Mouse (Mus musculus): ENCODE measurements around the gene Chrdl2. TPM values are rescaled to one million over a fixed set of nuclear protein-coding genes. Genes with fewer than 3 reads are reported as not detected.

The Chrdl2 gene
- polyA plus RNA-seq, 1 experiment from 2014 or later: 0.23 TPM

- TF ChIP-seq CTCF (IDR thresholded peaks at IDR 0.05): no peak
- in situ Hi-C loops (cut with MboI; ENCODE audit: low pct_unique_long_range_greater_than_20kb): loop anchor here (5.0 kb wide), 1 partner anchor 109 kb away; no protein-coding TSS in a partner anchor
- DNase-seq (ENCODE audit: low read depth, low spot score) (no peak), ATAC-seq (no peak)
- ChIA-PET POLR2A (no interaction called here), CTCF (interaction anchor here (1.3 to 3.4 kb wide), 7 partner anchors 20 to 100 kb away, joined by 3 to 15 read pairs (median 5); no protein-coding TSS in a partner anchor)
- H3K27me3 ChIP-seq: peaks cover 27% of the 10 kb centered on the region
Observed at GRCm38 (mm10) chr7:100008765-100009164, 2.8 kb downstream of the Chrdl2 start.

GRCm38 (mm10) chr7:100009640-100010039 is 3.7 kb downstream of the Chrdl2 start:
- ATAC-seq (no peak), DNase-seq (ENCODE audit: low read depth, low spot score) (no peak)
- TF ChIP-seq CTCF (IDR thresholded peaks at IDR 0.05): peak; percentile 94
- ChIA-PET CTCF (interaction anchor here (1.0 to 3.4 kb wide), 13 partner anchors 11 to 107 kb away, joined by 3 to 15 read pairs (median 5); no protein-coding TSS in a partner anchor), POLR2A (no interaction called here)
- peaks cover 27% of the 10 kb centered on the region for H3K27me3 ChIP-seq
- in situ Hi-C loops (cut with MboI; ENCODE audit: low pct_unique_long_range_greater_than_20kb): loop anchor here (5.0 kb wide), 1 partner anchor 108 kb away; no protein-coding TSS in a partner anchor

- in situ Hi-C loops (cut with MboI; ENCODE audit: low pct_unique_long_range_greater_than_20kb): no loop called here
- H3K27me3 ChIP-seq: peaks cover 19% of the 10 kb centered on the region
- DNase-seq (ENCODE audit: low read depth, low spot score) (no peak), ATAC-seq (no peak)
- no peak for TF ChIP-seq CTCF (IDR thresholded peaks at IDR 0.05)
- POLR2A ChIA-PET: interaction anchor here (1.2 kb wide), 1 partner anchor 35 kb away, joined by 3 read pairs; no protein-coding TSS in a partner anchor
- CTCF ChIA-PET: interaction anchor here (1.9 to 3.4 kb wide), 3 partner anchors 20 to 96 kb away, joined by 6 to 14 read pairs (median 7); no protein-coding TSS in a partner anchor
Observed at GRCm38 (mm10) chr7:100010711-100011110, 4.7 kb downstream of the Chrdl2 start.

- DNase-seq (ENCODE audit: low read depth, low spot score) (no peak), ATAC-seq (no peak)
- ChIA-PET CTCF (interaction anchor here (0.6 to 2.5 kb wide), 5 partner anchors 20 to 178 kb away, joined by 3 to 9 read pairs (median 3); no protein-coding TSS in a partner anchor), POLR2A (no interaction called here)
- TF ChIP-seq CTCF (IDR thresholded peaks at IDR 0.05): no peak
- in situ Hi-C loops (cut with MboI; ENCODE audit: low pct_unique_long_range_greater_than_20kb): no loop called here
- H3K27me3 ChIP-seq: peaks cover 10% of the 10 kb centered on the region
Observed at GRCm38 (mm10) chr7:100012085-100012484, 6.1 kb downstream of the Chrdl2 start.

- TF ChIP-seq CTCF (IDR thresholded peaks at IDR 0.05): no peak
- in situ Hi-C loops (cut with MboI; ENCODE audit: low pct_unique_long_range_greater_than_20kb): no loop called here
- CTCF ChIA-PET: interaction anchor here (1.1 to 2.5 kb wide), 3 partner anchors 24 to 96 kb away, joined by 3 to 9 read pairs (median 4); no protein-coding TSS in a partner anchor
- no peak for DNase-seq (ENCODE audit: low read depth, low spot score)
- H3K27me3 ChIP-seq: peaks cover 6% of the 10 kb centered on the region
- no peak for ATAC-seq
- POLR2A ChIA-PET: no interaction called here
Observed at GRCm38 (mm10) chr7:100012515-100012914, 6.5 kb downstream of the Chrdl2 start.

- H3K27me3 ChIP-seq: no peaks in the 10 kb centered on the region
- ChIA-PET CTCF (interaction anchor here (0.9 to 1.4 kb wide), 4 partner anchors 25 to 263 kb away, joined by 3 to 6 read pairs (median 4); no protein-coding TSS in a partner anchor), POLR2A (interaction anchor here (1.0 to 1.4 kb wide), 3 partner anchors 17 to 109 kb away, joined by 3 to 4 read pairs (median 3); no protein-coding TSS in a partner anchor)
- peak; percentile 78 for ATAC-seq
- in situ Hi-C loops (cut with MboI; ENCODE audit: low pct_unique_long_range_greater_than_20kb): no loop called here
- DNase-seq (ENCODE audit: low read depth, low spot score): no peak
- no peak for TF ChIP-seq CTCF (IDR thresholded peaks at IDR 0.05)
Observed at GRCm38 (mm10) chr7:100014123-100014600, 8.2 kb downstream of the Chrdl2 start.

- POLR2A ChIA-PET: interaction anchor here (1.6 kb wide), 1 partner anchor 9 kb away, joined by 5 read pairs; no protein-coding TSS in a partner anchor
- peaks cover 4% of the 10 kb centered on the region for H3K27me3 ChIP-seq
- no peak for TF ChIP-seq CTCF (IDR thresholded peaks at IDR 0.05)
- CTCF ChIA-PET: interaction anchor here (1.1 kb wide), 1 partner anchor 28 kb away, joined by 3 read pairs; no protein-coding TSS in a partner anchor
- no peak for DNase-seq (ENCODE audit: low read depth, low spot score)
- in situ Hi-C loops (cut with MboI; ENCODE audit: low pct_unique_long_range_greater_than_20kb): no loop called here
- ATAC-seq: no peak
Observed at GRCm38 (mm10) chr7:100017056-100017455, 11.1 kb downstream of the Chrdl2 start.

GRCm38 (mm10) chr7:100027353-100027752 is 21.4 kb downstream of the Chrdl2 start:
- no peak for DNase-seq (ENCODE audit: low read depth, low spot score)

GRCm38 (mm10) chr7:100029307-100029706 is 23.3 kb downstream of the Chrdl2 start:
- H3K27me3 ChIP-seq: no peaks in the 10 kb centered on the region
- CTCF ChIA-PET: interaction anchor here (1.1 to 3.2 kb wide), 5 partner anchors 10 to 81 kb away, joined by 3 to 14 read pairs (median 4); no protein-coding TSS in a partner anchor
- DNase-seq (ENCODE audit: low read depth, low spot score) (no peak), ATAC-seq (no peak)
- POLR2A ChIA-PET: no interaction called here
- no peak for TF ChIP-seq CTCF (IDR thresholded peaks at IDR 0.05)
- in situ Hi-C loops (cut with MboI; ENCODE audit: low pct_unique_long_range_greater_than_20kb): no loop called here

More at GRCm38 (mm10) chr7:100027353-100027752, 21.4 kb downstream of the Chrdl2 start:
- TF ChIP-seq CTCF (IDR thresholded peaks at IDR 0.05): no peak
- ChIA-PET CTCF (no interaction called here), POLR2A (no interaction called here)
- in situ Hi-C loops (cut with MboI; ENCODE audit: low pct_unique_long_range_greater_than_20kb): no loop called here
- ATAC-seq: no peak
- H3K27me3 ChIP-seq: no peaks in the 10 kb centered on the region

- ATAC-seq: no peak
- DNase-seq (ENCODE audit: low read depth, low spot score): no peak
- POLR2A ChIA-PET: interaction anchor here (1.0 kb wide), 1 partner anchor 17 kb away, joined by 3 read pairs; no protein-coding TSS in a partner anchor
- in situ Hi-C loops (cut with MboI; ENCODE audit: low pct_unique_long_range_greater_than_20kb): no loop called here
- no peak for TF ChIP-seq CTCF (IDR thresholded peaks at IDR 0.05)
- no peaks in the 10 kb centered on the region for H3K27me3 ChIP-seq
- CTCF ChIA-PET: interaction anchor here (1.6 to 3.2 kb wide), 2 partner anchors 12 to 22 kb away, joined by 6 to 14 read pairs; no protein-coding TSS in a partner anchor
Observed at GRCm38 (mm10) chr7:100030996-100031749, 25.2 kb downstream of the Chrdl2 start.
